Mouse (Mus musculus): ENCODE measurements around the gene Tnni1. TPM values are rescaled to one million over a fixed set of nuclear protein-coding genes. Genes with fewer than 3 reads are reported as not detected.
A peak's percentile ranks its signal among the peaks of the same experiment; 100 is the strongest.

The Tnni1 gene
- polyA plus RNA-seq, 1 experiment from 2014 or later = 4.1 TPM

DNA sequence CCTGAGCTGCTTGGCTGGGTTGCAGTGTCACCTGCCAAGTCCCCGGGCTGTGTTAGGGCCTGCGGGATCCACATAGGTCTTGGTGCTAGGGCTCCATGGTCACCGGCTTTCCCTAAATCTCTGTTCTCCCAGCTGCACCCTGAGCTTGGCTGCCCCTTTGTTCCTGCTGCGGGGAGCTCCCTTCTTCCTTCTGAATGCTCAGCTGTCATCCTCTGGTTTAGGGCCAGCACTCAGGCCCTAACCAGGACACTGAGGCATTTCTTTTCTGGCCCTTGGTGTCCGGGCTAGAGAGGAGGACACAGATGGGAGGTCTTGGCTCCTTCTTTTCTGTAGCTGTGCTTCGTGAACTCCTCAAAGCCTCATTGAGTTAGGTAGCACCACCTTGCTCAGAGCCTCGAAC is 42.5 kb downstream of the Tnni1 start:
- WGBS = 47% methylated on average over 7 of the region's 7 CpGs
- Histone ChIP-seq H3K4me3 (ENCODE audit: low read depth, low read length) (peak overlapping the region; percentile 65), H3K4me2 (replicated peaks; ENCODE audit: low read depth) (peak overlapping the region; percentile 80), H3K9ac (ENCODE audit: low read depth, low read length) (peak overlapping the region; percentile 55), H3K4me1 (replicated peaks; ENCODE audit: control insufficient read depth, insufficient read depth, low read length) (peaks cover 5% of the 10 kb centered on the region; the same call in 1 of the 2 replicates), H3K36me3 (ENCODE audit: control insufficient read depth, insufficient read depth) (peaks cover 13% of the 10 kb centered on the region; the same call in 1 of the 2 replicates), H3K27ac (ENCODE audit: low read depth, low read length) (peak overlapping the region; percentile 95), H3K27me3 (replicated peaks; ENCODE audit: control insufficient read depth, insufficient read depth, low read length) (no peaks in the 10 kb centered on the region), H3K9me3 (ENCODE audit: control insufficient read depth) (no peaks in the 10 kb centered on the region)
- no peak for TF ChIP-seq CTCF (IDR thresholded peaks at IDR 0.05; ENCODE audit: low read depth)
- no peak for ATAC-seq

DNA sequence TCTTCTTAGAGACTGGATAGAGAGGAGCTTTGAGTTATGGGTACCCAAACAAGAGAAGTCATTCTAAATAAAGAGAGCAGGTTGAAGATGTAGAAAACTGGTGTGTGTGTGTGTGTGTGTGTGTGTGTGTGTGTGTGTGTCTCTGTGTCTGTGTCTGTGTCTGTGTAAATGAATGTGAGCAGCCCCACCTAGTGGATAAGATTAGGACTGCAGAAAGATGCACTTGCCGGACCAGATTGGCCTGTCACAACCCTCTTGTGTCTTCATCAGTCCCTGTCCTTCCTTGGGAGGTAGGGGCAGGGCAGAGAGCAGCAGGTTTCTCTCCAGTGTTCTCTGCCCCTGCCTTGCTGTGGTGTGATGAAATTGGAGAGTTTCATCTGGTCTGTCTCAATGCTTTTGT is 49.7 kb downstream of the Tnni1 start:
- Histone ChIP-seq H3K4me3 (ENCODE audit: low read depth, low read length) (no peak overlapping the region), H3K9ac (ENCODE audit: low read depth, low read length) (no peak overlapping the region), H3K9me3 (ENCODE audit: control insufficient read depth) (no peaks in the 10 kb centered on the region), H3K27me3 (replicated peaks; ENCODE audit: control insufficient read depth, insufficient read depth, low read length) (no peaks in the 10 kb centered on the region), H3K36me3 (ENCODE audit: control insufficient read depth, insufficient read depth) (peaks cover 80% of the 10 kb centered on the region), H3K27ac (ENCODE audit: low read depth, low read length) (no peak overlapping the region), H3K4me2 (replicated peaks; ENCODE audit: low read depth) (no peak overlapping the region), H3K4me1 (replicated peaks; ENCODE audit: control insufficient read depth, insufficient read depth, low read length) (no peaks in the 10 kb centered on the region)
- WGBS = 8% methylated on average over 1 of the region's 1 CpGs
- peak; percentile 7; the same call in 1 of the 2 replicates for ATAC-seq
- TF ChIP-seq CTCF (IDR thresholded peaks at IDR 0.05; ENCODE audit: low read depth) = peak; percentile 85

DNA sequence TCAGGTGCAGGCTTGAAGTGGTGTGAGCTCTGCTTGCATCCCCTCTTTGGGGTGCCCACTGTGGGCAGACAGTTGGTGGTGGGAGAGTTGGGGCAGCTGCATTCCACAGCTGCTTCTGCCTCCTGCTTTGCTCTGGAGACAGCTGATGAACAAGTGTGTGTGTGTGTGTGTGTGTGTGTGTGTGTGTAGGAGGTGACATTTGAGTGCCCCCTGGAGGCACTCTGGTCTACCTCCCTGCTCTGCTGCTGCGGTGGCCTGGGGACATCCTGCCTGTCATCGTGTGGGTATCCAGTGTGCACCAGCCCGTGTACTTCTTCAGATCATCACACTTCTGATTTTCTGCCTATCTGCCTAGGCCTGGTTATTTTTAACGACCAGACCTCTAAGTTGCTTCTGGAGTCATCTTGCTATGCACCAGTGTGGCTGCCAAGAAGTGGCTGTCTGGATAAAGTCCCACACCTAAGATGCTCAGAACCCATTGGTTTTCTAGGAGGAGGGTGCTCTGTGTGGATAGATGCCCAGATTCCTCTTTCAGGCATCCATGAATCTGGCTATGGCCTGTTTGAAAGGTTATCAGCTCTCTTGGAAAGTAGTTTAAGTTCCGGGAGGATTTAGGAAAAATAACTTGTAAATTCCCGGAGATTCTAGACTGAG is 55.1 kb downstream of the Tnni1 start:
- TF ChIP-seq CTCF (IDR thresholded peaks at IDR 0.05; ENCODE audit: low read depth) = peak; percentile 47
- Histone ChIP-seq H3K4me2 (replicated peaks; ENCODE audit: low read depth) (no peak overlapping the region), H3K9ac (ENCODE audit: low read depth, low read length) (no peak overlapping the region), H3K27ac (ENCODE audit: low read depth, low read length) (no peak overlapping the region), H3K27me3 (replicated peaks; ENCODE audit: control insufficient read depth, insufficient read depth, low read length) (no peaks in the 10 kb centered on the region), H3K4me1 (replicated peaks; ENCODE audit: control insufficient read depth, insufficient read depth, low read length) (no peaks in the 10 kb centered on the region), H3K36me3 (ENCODE audit: control insufficient read depth, insufficient read depth) (peaks cover 42% of the 10 kb centered on the region), H3K9me3 (ENCODE audit: control insufficient read depth) (no peaks in the 10 kb centered on the region), H3K4me3 (ENCODE audit: low read depth, low read length) (no peak overlapping the region)
- 63% methylated on average over 6 of the region's 6 CpGs for WGBS
- ATAC-seq = peak; percentile 7; the same call in 1 of the 2 replicates

DNA sequence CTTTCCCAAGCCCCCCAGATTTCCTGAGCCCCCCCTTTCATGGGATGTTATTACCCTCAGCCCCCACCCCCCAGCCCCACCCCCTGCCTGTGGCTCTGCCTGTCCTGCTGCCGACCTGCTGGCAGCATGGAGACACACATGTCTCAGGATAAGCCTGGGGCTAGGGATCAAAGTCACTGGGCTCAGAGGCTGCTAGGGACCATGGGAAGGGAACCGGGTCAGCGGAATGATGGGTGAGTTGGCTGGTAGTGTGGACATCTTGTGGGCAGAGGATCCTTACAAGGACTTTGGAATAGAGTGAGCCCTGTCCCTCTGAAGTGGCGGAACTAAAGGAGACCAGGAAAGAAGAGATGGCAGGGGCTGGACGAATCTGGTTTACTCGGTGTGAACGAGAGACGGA is 55.7 kb downstream of the Tnni1 start:
- no peak overlapping the region for H3K4me3 ChIP-seq (ENCODE audit: low read depth, low read length)
- no peaks in the 10 kb centered on the region for H3K4me1 ChIP-seq (replicated peaks; ENCODE audit: control insufficient read depth, insufficient read depth, low read length)
- peaks cover 36% of the 10 kb centered on the region for H3K36me3 ChIP-seq (ENCODE audit: control insufficient read depth, insufficient read depth)
- peak; percentile 37 for ATAC-seq
- no peak overlapping the region for H3K9ac ChIP-seq (ENCODE audit: low read depth, low read length)
- 68% methylated on average over 8 of the region's 8 CpGs for WGBS
- H3K27ac ChIP-seq (ENCODE audit: low read depth, low read length) = no peak overlapping the region
- H3K4me2 ChIP-seq (replicated peaks; ENCODE audit: low read depth) = no peak overlapping the region
- no peaks in the 10 kb centered on the region for H3K27me3 ChIP-seq (replicated peaks; ENCODE audit: control insufficient read depth, insufficient read depth, low read length)
- no peak for TF ChIP-seq CTCF (IDR thresholded peaks at IDR 0.05; ENCODE audit: low read depth)
- no peaks in the 10 kb centered on the region for H3K9me3 ChIP-seq (ENCODE audit: control insufficient read depth)

DNA sequence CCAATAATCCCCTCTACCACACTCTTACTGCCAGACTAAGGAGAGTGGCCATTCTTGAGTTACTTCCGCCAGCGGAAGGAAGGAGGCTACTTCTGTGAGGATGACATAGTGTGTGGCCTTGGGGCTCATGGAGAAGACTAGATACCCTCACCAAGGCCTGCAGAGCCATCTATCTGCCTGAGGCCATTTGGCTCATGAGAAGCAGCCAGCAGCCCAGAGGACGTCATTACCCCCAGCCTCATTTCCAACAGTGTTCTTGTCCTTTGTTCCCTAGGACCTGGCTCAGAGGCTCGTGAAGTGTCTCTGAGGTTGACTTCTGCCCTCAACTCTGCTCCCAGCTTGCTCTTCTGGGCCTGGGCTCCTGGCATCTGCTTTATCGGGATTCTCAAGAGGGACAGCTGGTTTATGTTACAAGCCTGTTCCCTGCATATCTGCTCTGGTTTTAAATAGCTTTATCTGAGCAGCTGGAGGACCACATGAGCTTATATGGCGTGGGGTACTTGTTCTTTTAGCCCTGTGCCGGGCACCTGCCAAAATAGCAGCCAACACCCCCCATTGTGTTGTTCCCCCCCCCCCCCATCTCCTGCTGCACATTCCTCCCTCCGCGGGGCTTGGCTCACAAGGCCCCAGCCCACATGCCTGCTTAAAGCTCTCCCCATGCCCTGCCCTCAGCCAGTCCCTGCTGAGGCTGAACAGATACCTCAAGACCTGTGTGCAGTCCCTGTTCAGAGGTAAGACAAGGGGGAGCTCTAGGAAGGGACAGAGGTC is 56.7 kb downstream of the Tnni1 start, which contains the start of gene Tnnt2:
Gene Tnnt2, plus strand, starts transcription at position 639 of the 768 bp plus-strand sequence.
- Histone ChIP-seq H3K4me3 (ENCODE audit: low read depth, low read length) (no peak within 1 kb of the TSS), H3K9me3 (ENCODE audit: control insufficient read depth) (no peaks in the 10 kb centered on the region), H3K4me1 (replicated peaks; ENCODE audit: control insufficient read depth, insufficient read depth, low read length) (no peaks in the 10 kb centered on the region), H3K9ac (ENCODE audit: low read depth, low read length) (no peak within 1 kb of the TSS), H3K36me3 (ENCODE audit: control insufficient read depth, insufficient read depth) (peaks cover 27% of the 10 kb centered on the region), H3K4me2 (replicated peaks; ENCODE audit: low read depth) (no peak within 1 kb of the TSS), H3K27ac (ENCODE audit: low read depth, low read length) (peak within 1 kb of the TSS; percentile 28; the same call in 1 of the 2 replicates), H3K27me3 (replicated peaks; ENCODE audit: control insufficient read depth, insufficient read depth, low read length) (no peaks in the 10 kb centered on the region)
- ATAC-seq = no peak
- TF ChIP-seq CTCF (IDR thresholded peaks at IDR 0.05; ENCODE audit: low read depth) = no peak
- 32% methylated on average over 9 of the region's 9 CpGs for WGBS

DNA sequence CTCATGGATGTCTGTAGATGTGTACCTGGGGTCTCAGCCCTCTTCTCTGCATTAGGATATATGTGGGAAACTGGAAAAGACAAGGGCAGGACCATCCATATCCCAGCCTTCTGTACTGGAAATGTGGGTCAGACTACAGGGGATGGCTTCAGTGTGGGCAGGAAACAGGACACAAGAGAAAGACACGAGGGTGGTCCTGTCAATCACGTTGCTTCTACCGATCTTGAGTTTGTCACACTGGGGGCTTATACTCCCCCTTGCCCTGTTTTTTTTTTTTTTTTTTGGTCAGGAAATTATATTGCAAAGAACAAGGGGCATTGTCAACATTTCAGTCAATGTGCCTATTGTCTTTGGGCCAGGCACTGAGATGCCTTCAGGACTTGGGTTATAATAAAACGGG is 59.4 kb downstream of the Tnni1 start:
- H3K9ac ChIP-seq (ENCODE audit: low read depth, low read length) = no peak overlapping the region
- no peak overlapping the region for H3K4me3 ChIP-seq (ENCODE audit: low read depth, low read length)
- H3K4me2 ChIP-seq (replicated peaks; ENCODE audit: low read depth) = no peak overlapping the region
- no peaks in the 10 kb centered on the region for H3K9me3 ChIP-seq (ENCODE audit: control insufficient read depth)
- H3K27me3 ChIP-seq (replicated peaks; ENCODE audit: control insufficient read depth, insufficient read depth, low read length) = no peaks in the 10 kb centered on the region
- H3K4me1 ChIP-seq (replicated peaks; ENCODE audit: control insufficient read depth, insufficient read depth, low read length) = no peaks in the 10 kb centered on the region
- WGBS = 57% methylated on average over 4 of the region's 4 CpGs
- ATAC-seq = no peak
- no peak for TF ChIP-seq CTCF (IDR thresholded peaks at IDR 0.05; ENCODE audit: low read depth)
- peaks cover under 1% of the 10 kb centered on the region; the same call in 1 of the 2 replicates for H3K36me3 ChIP-seq (ENCODE audit: control insufficient read depth, insufficient read depth)
- no peak overlapping the region for H3K27ac ChIP-seq (ENCODE audit: low read depth, low read length)

Measured in intestine, postnatal 0 days (tissue).